In genomic region chr8:92438294-92438693, GRCm38 (mm10) we compare ENCODE assay signal across 15 mouse cellular contexts.
DNase-seq lines count a peak whose midpoint lies in the region; ATAC-seq and TF ChIP-seq lines count a peak whose summit lies in the region.
"Had no signal": no experiment of that assay in that cellular context is flagged by ENCODE, and none has a peak within 500 bp of the region (broad histone marks: within the 10 kb centered on the region; RNA-seq: fewer than 3 reads in every experiment).

No protein-coding gene starts in this region.

- H3K4me2 ChIP-seq in kidney, postnatal 0 days (ENCODE audit: low read length) = no peak overlapping the region
- H3K4me2 ChIP-seq in kidney, embryonic 14.5 days (replicated peaks; ENCODE audit: low read depth, low read length) = no peak overlapping the region
- H3K4me2 ChIP-seq: embryonic facial prominence, embryonic 13.5 days; limb, embryonic 15.5 days; lung, embryonic 15.5 days; neural tube, embryonic 12.5 days; stomach, embryonic 15.5 days had no signal

- H3K9me3 ChIP-seq in kidney, postnatal 0 days (replicated peaks; ENCODE audit: low read length) = no peaks in the 10 kb centered on the region
- no peaks in the 10 kb centered on the region for H3K9me3 ChIP-seq in kidney, embryonic 14.5 days (ENCODE audit: control insufficient read depth, low read length)
- H3K9me3 ChIP-seq: embryonic facial prominence, embryonic 13.5 days; limb, embryonic 15.5 days; lung, embryonic 15.5 days; neural tube, embryonic 12.5 days; stomach, embryonic 15.5 days had no signal

- no peaks in the 10 kb centered on the region for H3K36me3 ChIP-seq in kidney, postnatal 0 days (ENCODE audit: insufficient read depth, low read length)
- no peaks in the 10 kb centered on the region for H3K36me3 ChIP-seq in kidney, embryonic 14.5 days (ENCODE audit: control insufficient read depth, insufficient read depth, low read length)
- H3K36me3 ChIP-seq: embryonic facial prominence, embryonic 13.5 days; limb, embryonic 15.5 days; lung, embryonic 15.5 days; neural tube, embryonic 12.5 days; stomach, embryonic 15.5 days had no signal

- no peak overlapping the region for H3K4me3 ChIP-seq in kidney, postnatal 0 days (replicated peaks; ENCODE audit: low read depth, low read length)
- no peak overlapping the region for H3K4me3 ChIP-seq in kidney, embryonic 14.5 days (ENCODE audit: low read length)
- H3K4me3 ChIP-seq: embryonic facial prominence, embryonic 13.5 days; limb, embryonic 15.5 days; lung, embryonic 15.5 days; neural tube, embryonic 12.5 days; stomach, embryonic 15.5 days had no signal

- no peak overlapping the region for H3K27ac ChIP-seq in kidney, postnatal 0 days
- H3K27ac ChIP-seq in kidney, embryonic 14.5 days (ENCODE audit: low read depth, low read length) = no peak overlapping the region
- H3K27ac ChIP-seq: embryonic facial prominence, embryonic 13.5 days; limb, embryonic 15.5 days; lung, embryonic 15.5 days; neural tube, embryonic 12.5 days; stomach, embryonic 15.5 days had no signal

- peak; percentile 58; the same call in 1 of the 2 replicates for TF ChIP-seq CTCF in kidney, postnatal 0 days (IDR thresholded peaks at IDR 0.05; ENCODE audit: low read depth)

- no peaks in the 10 kb centered on the region for H3K4me1 ChIP-seq in kidney, postnatal 0 days (replicated peaks; ENCODE audit: insufficient read depth, low read length)
- peaks cover 5% of the 10 kb centered on the region; the same call in 1 of the 2 replicates for H3K4me1 ChIP-seq in kidney, embryonic 14.5 days (ENCODE audit: control insufficient read depth, insufficient read depth, low read length)
- H3K4me1 ChIP-seq: neural tube, embryonic 12.5 days; stomach, embryonic 15.5 days had no signal

- no peak overlapping the region for H3K9ac ChIP-seq in kidney, postnatal 0 days (ENCODE audit: low read depth, low read length)
- no peak overlapping the region for H3K9ac ChIP-seq in kidney, embryonic 14.5 days (ENCODE audit: low read depth, low read length)
- H3K9ac ChIP-seq: embryonic facial prominence, embryonic 13.5 days; limb, embryonic 15.5 days; lung, embryonic 15.5 days; neural tube, embryonic 12.5 days; stomach, embryonic 15.5 days had no signal

- DNase-seq in kidney, postnatal 0 days (ENCODE audit: low spot score) = peak; percentile 27
- DNase-seq in ZHBTc4 (ENCODE audit: low read depth, low spot score) = peak; percentile 27
- peak; percentile 10 to 57 for DNase-seq in kidney, postnatal 36 days
- DNase-seq in lung, postnatal 25 days (ENCODE audit: low spot score) = peak; percentile 3
- DNase-seq in left cerebral cortex, adult 18-20 months (ENCODE audit: low spot score in 2 of 2) = no peak
- DNase-seq in frontal cortex, postnatal 10 days (ENCODE audit: low spot score in 2 of 2) = no peak
- DNase-seq: adrenal gland, postnatal 14 days; cerebellum, adult 11-12 months; gastrocnemius, postnatal 10 days had no signal

- no peak for ATAC-seq in kidney, postnatal 0 days (replicated peaks; ENCODE audit: low FRiP score, low read depth)
- ATAC-seq in kidney, embryonic 14.5 days (ENCODE audit: low FRiP score, low TSS enrichment) = no peak

- 19% methylated on average over 9 of the region's 9 CpGs for WGBS in kidney, postnatal 0 days
- WGBS in kidney, embryonic 14.5 days = 34% methylated on average over 9 of the region's 9 CpGs

- no peaks in the 10 kb centered on the region for H3K27me3 ChIP-seq in kidney, postnatal 0 days (ENCODE audit: insufficient read depth, low read length)
- no peaks in the 10 kb centered on the region for H3K27me3 ChIP-seq in kidney, embryonic 14.5 days (ENCODE audit: control insufficient read depth, insufficient read depth, low read length)
- H3K27me3 ChIP-seq: embryonic facial prominence, embryonic 13.5 days; lung, embryonic 15.5 days; stomach, embryonic 15.5 days had no signal

Comparison
In these comparisons a context has a peak if more than half of its experiments do, and no peak if none do; other contexts are left out.
1. DNase-seq: peak in kidney, postnatal 0 days (single experiment), ZHBTc4 (single experiment), kidney, postnatal 36 days (2 of 2) and lung, postnatal 25 days (single experiment); none in left cerebral cortex, adult 18-20 months (0 of 2) and frontal cortex, postnatal 10 days (0 of 2).